ENCODE assay signal across 19 mouse cellular contexts in the genomic region with DNA sequence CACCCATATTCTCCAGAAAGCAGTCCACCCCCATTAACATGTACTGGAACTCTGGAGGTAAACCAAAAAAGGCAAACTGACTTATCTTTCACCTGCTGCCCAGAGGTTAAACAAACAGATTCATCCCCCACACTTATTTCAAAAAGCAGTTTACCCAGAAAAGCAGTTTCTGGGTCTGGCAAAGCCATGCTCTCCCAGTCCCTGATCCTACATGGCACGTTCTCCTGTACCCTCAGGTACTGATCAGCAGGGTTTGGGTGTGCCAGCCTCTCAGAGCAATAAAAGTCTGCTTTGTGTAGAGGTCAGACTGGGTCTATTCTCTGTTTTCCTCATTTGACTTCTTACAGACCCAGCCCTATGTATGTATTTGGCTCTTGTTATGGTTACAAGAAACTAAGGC. TPM values are rescaled to one million over a fixed set of nuclear protein-coding genes. Genes with fewer than 3 reads are reported as not detected.
A peak's percentile ranks its signal among the peaks of the same experiment; 100 is the strongest.
DNase-seq lines count a peak whose midpoint lies in the region; ATAC-seq and TF ChIP-seq lines count a peak whose summit lies in the region.
"Had no signal": no experiment of that assay in that cellular context is flagged by ENCODE, and none has a peak within 500 bp of the region (broad histone marks: within the 10 kb centered on the region; RNA-seq: fewer than 3 reads in every experiment).

No protein-coding gene starts in this region.

- 0 out of 2 replicates have a peak, but pooled peaks cover 3% of the 10 kb centered on the region for H3K36me3 ChIP-seq in hindbrain, embryonic 14.5 days (replicated peaks; ENCODE audit: control insufficient read depth, insufficient read depth)
- no peaks in the 10 kb centered on the region for H3K36me3 ChIP-seq in hindbrain, postnatal 0 days (ENCODE audit: insufficient read depth, low read length)
- H3K36me3 ChIP-seq in ES-E14 (ENCODE audit: control insufficient read depth, insufficient read depth, low read length, poor library complexity, severe bottlenecking), result no peaks in the 10 kb centered on the region
- H3K36me3 ChIP-seq in small intestine, adult 2 months (ENCODE audit: control insufficient read depth, insufficient read depth, low read length), result peaks cover 2% of the 10 kb centered on the region; the same call in 1 of the 2 replicates
- H3K36me3 ChIP-seq: embryonic facial prominence, embryonic 15.5 days had no signal

- in situ Hi-C loops in ES-E14 (cut with MboI; ENCODE audit: low sequenced_read_pairs in 2 of 2, unreplicated experiment in 2 of 2), result no loop called here

- DNase-seq in hindbrain, embryonic 14.5 days (ENCODE audit: low spot score), result no peak
- DNase-seq in hindbrain, postnatal 0 days (ENCODE audit: low spot score), result no peak
- DNase-seq in ES-E14 (ENCODE audit: low read depth, low spot score), result no peak
- peak; percentile 64 for DNase-seq in large intestine, adult 2 months (ENCODE audit: low read depth, low spot score)
- DNase-seq in left cerebral cortex, postnatal 36 days (ENCODE audit: low spot score in 2 of 2), result no peak
- no peak for DNase-seq in left cerebral cortex, postnatal 14 days (ENCODE audit: low spot score in 2 of 2)
- no peak for DNase-seq in heart, postnatal 4 days
- DNase-seq: adrenal gland, adult 2 months; B cell, adult 2 months; cerebellum, adult 8-10 months; kidney, adult 8-10 months; lung, postnatal 10 days; retina, postnatal 1 day; thymus, postnatal 4 days had no signal

- WGBS in hindbrain, embryonic 14.5 days, result 93% methylated on average over 1 of the region's 1 CpGs
- 92% methylated on average over 1 of the region's 1 CpGs for WGBS in hindbrain, postnatal 0 days
- WGBS in large intestine, adult 2 months, result 34% methylated on average over 1 of the region's 1 CpGs
- 24% methylated on average over 1 of the region's 1 CpGs for WGBS in small intestine, adult 2 months

- H3K27me3 ChIP-seq in hindbrain, embryonic 14.5 days (ENCODE audit: control insufficient read depth, insufficient read depth, low read length), result no peaks in the 10 kb centered on the region
- no peaks in the 10 kb centered on the region for H3K27me3 ChIP-seq in hindbrain, postnatal 0 days (ENCODE audit: insufficient read depth, low read length)
- H3K27me3 ChIP-seq in small intestine, adult 2 months (ENCODE audit: control insufficient read depth, insufficient read depth, low read length), result no peaks in the 10 kb centered on the region
- H3K27me3 ChIP-seq: embryonic facial prominence, embryonic 15.5 days; forebrain, embryonic 13.5 days had no signal

- no peak overlapping the region for H3K4me3 ChIP-seq in hindbrain, embryonic 14.5 days (replicated peaks; ENCODE audit: low read length)
- no peak overlapping the region for H3K4me3 ChIP-seq in hindbrain, postnatal 0 days (ENCODE audit: low read length)
- no peak overlapping the region for H3K4me3 ChIP-seq in ES-E14 (ENCODE audit: insufficient read depth in 1 of 2, low read depth in 1 of 2, low read length in 2 of 2, poor library complexity in 1 of 2, severe bottlenecking in 1 of 2)
- no peak overlapping the region for H3K4me3 ChIP-seq in small intestine, adult 2 months (ENCODE audit: low read depth, low read length)
- H3K4me3 ChIP-seq: embryonic facial prominence, embryonic 15.5 days had no signal

- H3K4me1 ChIP-seq in hindbrain, embryonic 14.5 days (replicated peaks; ENCODE audit: control insufficient read depth, insufficient read depth, low read length), result peaks cover 11% of the 10 kb centered on the region
- 0 out of 2 replicates have a peak, but pooled peaks cover 9% of the 10 kb centered on the region for H3K4me1 ChIP-seq in hindbrain, postnatal 0 days (ENCODE audit: insufficient read depth, low read length)
- H3K4me1 ChIP-seq in ES-E14 (ENCODE audit: control insufficient read depth in 2 of 2, insufficient read depth in 2 of 2, low read length in 2 of 2, poor library complexity in 1 of 2), result peaks cover 2 to 9% of the 10 kb centered on the region in 2 experiments; a peak in 3 of 4 replicates
- peaks cover 17% of the 10 kb centered on the region; the same call in 1 of the 2 replicates for H3K4me1 ChIP-seq in small intestine, adult 2 months (ENCODE audit: control insufficient read depth, insufficient read depth, insufficient read length, low read length)

- intact Hi-C loops in left cerebral cortex, postnatal 36 days (cut with DNase I), result no loop called here
- intact Hi-C loops in left cerebral cortex, postnatal 14 days (cut with DNase I), result no loop called here

- no peak for TF ChIP-seq CTCF in hindbrain, postnatal 0 days (IDR thresholded peaks at IDR 0.05; ENCODE audit: low read depth)
- no peak for TF ChIP-seq CTCF in small intestine, adult 2 months (IDR thresholded peaks at IDR 0.05; ENCODE audit: extremely low read depth, insufficient read length, insufficient replicate concordance, low read depth, low read length)

- H3K27ac ChIP-seq in hindbrain, embryonic 14.5 days, result no peak overlapping the region
- no peak overlapping the region for H3K27ac ChIP-seq in hindbrain, postnatal 0 days
- no peak overlapping the region; the same call in 1 of the 2 replicates for H3K27ac ChIP-seq in ES-E14 (ENCODE audit: insufficient read depth, low read depth, low read length, poor library complexity, severe bottlenecking)
- H3K27ac ChIP-seq in small intestine, adult 2 months (ENCODE audit: insufficient read depth, low read depth, low read length), result peak overlapping the region; percentile 97

- no peaks in the 10 kb centered on the region for H3K9me3 ChIP-seq in hindbrain, embryonic 14.5 days (ENCODE audit: control insufficient read depth, low read length)
- H3K9me3 ChIP-seq in hindbrain, postnatal 0 days (ENCODE audit: low read length), result no peaks in the 10 kb centered on the region
- no peaks in the 10 kb centered on the region for H3K9me3 ChIP-seq in ES-E14 (ENCODE audit: control insufficient read depth, insufficient read depth, low read depth, low read length)
- H3K9me3 ChIP-seq: embryonic facial prominence, embryonic 15.5 days; forebrain, embryonic 13.5 days; G1E; megakaryocyte, embryonic 14.5 days had no signal

- no peak for TF ChIP-seq POLR2A in small intestine, adult 2 months (IDR thresholded peaks at IDR 0.05; ENCODE audit: low read depth, low read length)

- no peak overlapping the region for H3K4me2 ChIP-seq in hindbrain, embryonic 14.5 days (replicated peaks)
- no peak overlapping the region for H3K4me2 ChIP-seq in hindbrain, postnatal 0 days (ENCODE audit: low read depth, low read length)

- 0 out of 2 replicates have a peak overlapping the region, but pooled peaks have one; percentile 88 for H3K9ac ChIP-seq in hindbrain, embryonic 14.5 days
- no peak overlapping the region for H3K9ac ChIP-seq in hindbrain, postnatal 0 days (replicated peaks; ENCODE audit: low read length)
- H3K9ac ChIP-seq in ES-E14 (ENCODE audit: insufficient read depth, low read depth, low read length, poor library complexity, severe bottlenecking), result peak overlapping the region; percentile 67; the same call in 1 of the 2 replicates
- H3K9ac ChIP-seq: embryonic facial prominence, embryonic 15.5 days had no signal

- ATAC-seq in hindbrain, embryonic 14.5 days (ENCODE audit: low FRiP score), result no peak
- no peak for ATAC-seq in hindbrain, postnatal 0 days
- ATAC-seq: forebrain, embryonic 13.5 days had no signal

TF ChIP-seq in ES-E14, 5 proteins besides CTCF, POLR2A, EP300 and RAD21:
- TF ChIP-seq CHD2 (IDR thresholded peaks at IDR 0.05; ENCODE audit: low read depth, low read length) (no peak), HCFC1 (IDR thresholded peaks at IDR 0.05; ENCODE audit: borderline replicate concordance, insufficient read depth, low read length) (no peak), MAFK (IDR thresholded peaks at IDR 0.05; ENCODE audit: insufficient read depth, low read depth, low read length) (no peak), ZC3H11A (IDR thresholded peaks at IDR 0.05; ENCODE audit: borderline replicate concordance, low read depth, low read length) (no peak), ZNF384 (IDR thresholded peaks at IDR 0.05; ENCODE audit: low read depth, low read length) (no peak)

RNA-seq across cellular contexts. Expression of gene Saysd1, which starts 57.2 kb away (rescaled TPM):
- polyA plus RNA-seq in hindbrain, embryonic 14.5 days (2014; fragmentation: Nextera tagmentation; extraction: Ambion mirVana), result 11.1 and 14.9 TPM in 2 replicates
- 4.8 and 6.8 TPM in 2 replicates for total RNA-seq in hindbrain, postnatal 0 days (2014; rRNA removed)
- 9.8 and 11.4 TPM in 2 replicates for polyA plus RNA-seq in hindbrain, postnatal 0 days (2015; fragmentation: Nextera tagmentation; extraction: Ambion mirVana)
- 7.2 and 11.7 TPM in 2 replicates for total RNA-seq in ES-E14 (2012; rRNA removed)
- 7.8 and 8.3 TPM in 2 replicates for polyA plus RNA-seq in large intestine, adult 2 months (2012; rRNA removed)
- polyA plus RNA-seq in small intestine, adult 2 months (2012; rRNA removed), result 5.7 and 8.3 TPM in 2 replicates
- 1 to 10 TPM; 4.5 to 5.2 TPM for total RNA-seq in left cerebral cortex, postnatal 36 days (2021)
- 1 to 10 TPM; 4.5 to 4.9 TPM for total RNA-seq in left cerebral cortex, postnatal 14 days (2021)
- 1 to 10 TPM; 2.7 to 3.4 TPM for total RNA-seq in heart, postnatal 4 days (2021)
